Mouse (Mus musculus) adrenal gland, postnatal 10 days (tissue): ENCODE results near the gene Slc51a. TPM values are rescaled to one million over a fixed set of nuclear protein-coding genes. Genes with fewer than 3 reads are reported as not detected.
"Not testable (repeated sequence)": the region's sequence is repeated elsewhere in the genome, so short reads cannot be mapped to it uniquely, and the experiment has no call there.

Experiments
- DNase-seq: peaks from one replicate; pipeline ENCODE4 v3.0.0; 2021; ENCODE audit warnings: mixed read lengths
- total RNA-seq, 2 experiments: library from RNA; stranded (reverse); gene quantifications; 2 replicates each; pipeline ENCODE4 v1.2.3; 2021

Slc51a gene
- total RNA-seq, 2 experiments from 2014 or later: not detected

- DNase-seq: no peak
Measured at GRCm38 (mm10) chr16:32464908-32465307, 22.8 kb downstream of the Slc51a start.

GRCm38 (mm10) chr16:32463426-32463825 is 24.3 kb downstream of the Slc51a start:
- DNase-seq: no peak

GRCm38 (mm10) chr16:32462950-32463349 is 24.7 kb downstream of the Slc51a start:
- no peak for DNase-seq

GRCm38 (mm10) chr16:32461713-32462112 is 26.0 kb downstream of the Slc51a start:
- DNase-seq: no peak

GRCm38 (mm10) chr16:32460518-32460917 is 27.2 kb downstream of the Slc51a start:
- peak; percentile 11 for DNase-seq

- peak; percentile 71 for DNase-seq
Measured at GRCm38 (mm10) chr16:32457589-32458386, 29.9 kb downstream of the Slc51a start.

GRCm38 (mm10) chr16:32456761-32457160 is 30.9 kb downstream of the Slc51a start:
- DNase-seq: no peak

GRCm38 (mm10) chr16:32456086-32456485 is 31.6 kb downstream of the Slc51a start:
- no peak for DNase-seq

GRCm38 (mm10) chr16:32454646-32455045 is 33.0 kb downstream of the Slc51a start:
- DNase-seq: no peak

- DNase-seq: peak; percentile 26
Measured at GRCm38 (mm10) chr16:32453102-32453501, 34.6 kb downstream of the Slc51a start.

GRCm38 (mm10) chr16:32450133-32450532 is 37.5 kb downstream of the Slc51a start:
- no peak for DNase-seq

GRCm38 (mm10) chr16:32449665-32450064 is 38.0 kb downstream of the Slc51a start:
- DNase-seq: no peak

GRCm38 (mm10) chr16:32446563-32447138 is 41.0 kb downstream of the Slc51a start:
- DNase-seq: no peak

- no peak for DNase-seq
Measured at GRCm38 (mm10) chr16:32445558-32445957, 42.1 kb downstream of the Slc51a start.

- DNase-seq: not testable (repeated sequence)
Measured at GRCm38 (mm10) chr16:32444615-32445014, 43.1 kb downstream of the Slc51a start.

- no peak for DNase-seq
Measured at GRCm38 (mm10) chr16:32441432-32441831, 46.2 kb downstream of the Slc51a start.

GRCm38 (mm10) chr16:32437266-32437665 is 50.4 kb downstream of the Slc51a start:
- no peak for DNase-seq

- DNase-seq: no peak
Measured at GRCm38 (mm10) chr16:32436657-32437056, 51.0 kb downstream of the Slc51a start.

- peak; percentile 29 for DNase-seq
Measured at GRCm38 (mm10) chr16:32434691-32435090, 53.0 kb downstream of the Slc51a start.

GRCm38 (mm10) chr16:32434066-32434465 is 53.6 kb downstream of the Slc51a start:
- peak; percentile 38 for DNase-seq

GRCm38 (mm10) chr16:32433138-32433537 is 54.5 kb downstream of the Slc51a start:
- no peak for DNase-seq

GRCm38 (mm10) chr16:32431926-32432325 is 55.8 kb downstream of the Slc51a start:
- no peak for DNase-seq

GRCm38 (mm10) chr16:32431047-32431591 is 56.6 kb downstream of the Slc51a start:
- peak; percentile 54 for DNase-seq
